Mouse (Mus musculus): ENCODE measurements at regions not wholly inside any gene's neighbourhood (a gene's known extent, or its start where the extent isn't known, plus 50 kb on each side); places are given as distances from the start of the nearest gene placed in this dataset.

GRCm38 (mm10) chr16:95860810-95861209 lies 129.9 kb downstream of the Psmg1 start:
- Histone ChIP-seq H3K79me2 (replicated peaks; ENCODE audit: control insufficient read depth, insufficient read depth, low read length) (no peaks in the 10 kb centered on the region), H3K4me1 (ENCODE audit: control insufficient read depth, insufficient read depth, low read length) (peaks cover 26% of the 10 kb centered on the region), H3K27me3 (ENCODE audit: control insufficient read depth, insufficient read depth, low read length) (no peaks in the 10 kb centered on the region), H3K27ac (peak overlapping the region; percentile 88), H3K4me3 (no peak overlapping the region), H3K36me3 (ENCODE audit: control insufficient read depth, insufficient read depth, low read length) (no peaks in the 10 kb centered on the region), H3K9ac (ENCODE audit: low read depth, low read length) (no peak overlapping the region)
- 43% methylated on average over 9 of the region's 9 CpGs for WGBS
- DNase-seq, result no peak
- intact Hi-C loops (cut with DNase I), result loop anchor here (1.0 to 10.0 kb wide), 3 partner anchors 30 to 409 kb away; no protein-coding TSS in a partner anchor
- no peak for TF ChIP-seq CTCF (IDR thresholded peaks at IDR 0.05)
- TF ChIP-seq POLR2A (IDR thresholded peaks at IDR 0.05; ENCODE audit: insufficient read depth, low read depth, low read length), result no peak
- TF ChIP-seq EP300 (IDR thresholded peaks at IDR 0.05; ENCODE audit: insufficient read depth, low read depth, low read length), result no peak

- Histone ChIP-seq H3K79me2 (replicated peaks; ENCODE audit: control insufficient read depth, insufficient read depth, low read length) (no peaks in the 10 kb centered on the region), H3K27me3 (ENCODE audit: control insufficient read depth, insufficient read depth, low read length) (no peaks in the 10 kb centered on the region), H3K36me3 (ENCODE audit: control insufficient read depth, insufficient read depth, low read length) (no peaks in the 10 kb centered on the region), H3K9ac (ENCODE audit: low read depth, low read length) (no peak overlapping the region), H3K4me3 (no peak overlapping the region), H3K4me1 (ENCODE audit: control insufficient read depth, insufficient read depth, low read length) (peaks cover 28% of the 10 kb centered on the region), H3K27ac (peak overlapping the region; percentile 88)
- WGBS, result 49% methylated on average over 5 of the region's 5 CpGs
- DNase-seq, result peak in 1 of 2 experiments; percentile 19
- TF ChIP-seq POLR2A (IDR thresholded peaks at IDR 0.05; ENCODE audit: insufficient read depth, low read depth, low read length), result no peak
- no peak for TF ChIP-seq EP300 (IDR thresholded peaks at IDR 0.05; ENCODE audit: insufficient read depth, low read depth, low read length)
- TF ChIP-seq CTCF (IDR thresholded peaks at IDR 0.05), result no peak
- intact Hi-C loops (cut with DNase I), result loop anchor here (5.0 to 10.0 kb wide), 2 partner anchors 115 to 408 kb away; no protein-coding TSS in a partner anchor
Measured at GRCm38 (mm10) chr16:95860111-95860510, 130.6 kb downstream of the Psmg1 start.

- no peaks in the 10 kb centered on the region for H3K79me2 ChIP-seq (replicated peaks; ENCODE audit: control insufficient read depth, insufficient read depth, low read length)
- no peak overlapping the region; the same call in 1 of the 2 replicates for H3K27ac ChIP-seq
- H3K9ac ChIP-seq (ENCODE audit: low read depth, low read length), result no peak overlapping the region
- 96% methylated on average over 3 of the region's 3 CpGs for WGBS
- no peaks in the 10 kb centered on the region for H3K27me3 ChIP-seq (ENCODE audit: control insufficient read depth, insufficient read depth, low read length)
- no peak overlapping the region for H3K4me3 ChIP-seq
- TF ChIP-seq POLR2A (IDR thresholded peaks at IDR 0.05; ENCODE audit: insufficient read depth, low read depth, low read length) (no peak), CTCF (IDR thresholded peaks at IDR 0.05) (no peak), EP300 (IDR thresholded peaks at IDR 0.05; ENCODE audit: insufficient read depth, low read depth, low read length) (no peak)
- H3K4me1 ChIP-seq (ENCODE audit: control insufficient read depth, insufficient read depth, low read length), result peaks cover 20% of the 10 kb centered on the region
- intact Hi-C loops (cut with DNase I), result no loop called here
- no peaks in the 10 kb centered on the region for H3K36me3 ChIP-seq (ENCODE audit: control insufficient read depth, insufficient read depth, low read length)
- no peak for DNase-seq
Measured at GRCm38 (mm10) chr16:95857403-95857802, 133.4 kb downstream of the Psmg1 start.

GRCm38 (mm10) chr16:95855230-95855629 lies 135.5 kb downstream of the Psmg1 start:
- no peak overlapping the region for H3K4me3 ChIP-seq
- WGBS, result 23% methylated on average over 2 of the region's 2 CpGs
- peaks cover 17% of the 10 kb centered on the region for H3K4me1 ChIP-seq (ENCODE audit: control insufficient read depth, insufficient read depth, low read length)
- no peaks in the 10 kb centered on the region for H3K36me3 ChIP-seq (ENCODE audit: control insufficient read depth, insufficient read depth, low read length)
- H3K79me2 ChIP-seq (replicated peaks; ENCODE audit: control insufficient read depth, insufficient read depth, low read length), result no peaks in the 10 kb centered on the region
- intact Hi-C loops (cut with DNase I), result no loop called here
- 0 out of 2 replicates have a peak, but pooled peaks have one; percentile 56 for TF ChIP-seq EP300 (IDR thresholded peaks at IDR 0.05; ENCODE audit: insufficient read depth, low read depth, low read length)
- no peak for TF ChIP-seq POLR2A (IDR thresholded peaks at IDR 0.05; ENCODE audit: insufficient read depth, low read depth, low read length)
- no peak for TF ChIP-seq CTCF (IDR thresholded peaks at IDR 0.05)
- peak in 1 of 2 experiments; percentile 60 for DNase-seq
- no peaks in the 10 kb centered on the region for H3K27me3 ChIP-seq (ENCODE audit: control insufficient read depth, insufficient read depth, low read length)
- peak overlapping the region; percentile 49 for H3K27ac ChIP-seq
- H3K9ac ChIP-seq (ENCODE audit: low read depth, low read length), result no peak overlapping the region

GRCm38 (mm10) chr16:95851907-95852306 lies 138.9 kb downstream of the Psmg1 start:
- H3K27ac ChIP-seq, result peak overlapping the region; percentile 72
- H3K4me1 ChIP-seq (ENCODE audit: control insufficient read depth, insufficient read depth, low read length), result peaks cover 23% of the 10 kb centered on the region
- 35% methylated on average over 5 of the region's 5 CpGs for WGBS
- DNase-seq, result no peak
- H3K36me3 ChIP-seq (ENCODE audit: control insufficient read depth, insufficient read depth, low read length), result no peaks in the 10 kb centered on the region
- H3K27me3 ChIP-seq (ENCODE audit: control insufficient read depth, insufficient read depth, low read length), result no peaks in the 10 kb centered on the region
- H3K4me3 ChIP-seq, result no peak overlapping the region
- H3K9ac ChIP-seq (ENCODE audit: low read depth, low read length), result no peak overlapping the region
- no peaks in the 10 kb centered on the region for H3K79me2 ChIP-seq (replicated peaks; ENCODE audit: control insufficient read depth, insufficient read depth, low read length)
- intact Hi-C loops (cut with DNase I), result no loop called here
- TF ChIP-seq POLR2A (IDR thresholded peaks at IDR 0.05; ENCODE audit: insufficient read depth, low read depth, low read length) (peak; percentile 59; the same call in 1 of the 2 replicates), EP300 (IDR thresholded peaks at IDR 0.05; ENCODE audit: insufficient read depth, low read depth, low read length) (peak; percentile 86), CTCF (IDR thresholded peaks at IDR 0.05) (no peak)

- no peak overlapping the region for H3K9ac ChIP-seq (ENCODE audit: low read depth, low read length)
- WGBS, result 59% methylated on average over 6 of the region's 6 CpGs
- no peaks in the 10 kb centered on the region for H3K36me3 ChIP-seq (ENCODE audit: control insufficient read depth, insufficient read depth, low read length)
- peaks cover 21% of the 10 kb centered on the region for H3K4me1 ChIP-seq (ENCODE audit: control insufficient read depth, insufficient read depth, low read length)
- H3K27me3 ChIP-seq (ENCODE audit: control insufficient read depth, insufficient read depth, low read length), result no peaks in the 10 kb centered on the region
- intact Hi-C loops (cut with DNase I), result no loop called here
- H3K4me3 ChIP-seq, result no peak overlapping the region
- TF ChIP-seq EP300 (IDR thresholded peaks at IDR 0.05; ENCODE audit: insufficient read depth, low read depth, low read length) (no peak), CTCF (IDR thresholded peaks at IDR 0.05) (no peak), POLR2A (IDR thresholded peaks at IDR 0.05; ENCODE audit: insufficient read depth, low read depth, low read length) (no peak)
- no peaks in the 10 kb centered on the region for H3K79me2 ChIP-seq (replicated peaks; ENCODE audit: control insufficient read depth, insufficient read depth, low read length)
- DNase-seq, result no peak
- H3K27ac ChIP-seq, result peak overlapping the region; percentile 29; the same call in 1 of the 2 replicates
Measured at GRCm38 (mm10) chr16:95848555-95849082, 142.1 kb downstream of the Psmg1 start.

Data from heart, adult 2 months (tissue).